Mouse (Mus musculus) lung, embryonic 15.5 days (tissue): ENCODE data around the gene Cpn2. TPM values are rescaled to one million over a fixed set of nuclear protein-coding genes. Genes with fewer than 3 reads are reported as not detected.

Experiments
- ATAC-seq: fragments of 200-750 bp; cut with Nextera tagmentation; 2 replicates; pipeline ENCODE4 v1.8.0; 2017; ENCODE audit warnings: moderate number of reproducible peaks, borderline replicate concordance; ENCODE audit not compliant: low FRiP score, low TSS enrichment; ENCODE audit errors: extremely low read depth
- H3K27ac ChIP-seq: fragments of 300-500 bp; sonication (generic); 2 replicates; pipeline ENCODE4 v1.5.1; 2015; ENCODE audit warnings: moderate library complexity, mild to moderate bottlenecking, inconsistent platforms
- H3K27me3 ChIP-seq: fragments of 300-500 bp; sonication (generic); 2 replicates; pipeline ENCODE4 v1.6.1; 2015; ENCODE audit warnings: inconsistent platforms
- H3K36me3 ChIP-seq: fragments of 300-500 bp; sonication (generic); 2 replicates; pipeline ENCODE4 v1.6.1; 2015; ENCODE audit warnings: inconsistent platforms
- H3K4me1 ChIP-seq: fragments of 300-500 bp; sonication (generic); 2 replicates; pipeline ENCODE4 v1.6.1; 2015; ENCODE audit warnings: inconsistent platforms
- H3K4me2 ChIP-seq: fragments of 300-500 bp; sonication (generic); 2 replicates; pipeline ENCODE4 v1.6.1; 2015; ENCODE audit warnings: inconsistent platforms, mild to moderate bottlenecking, moderate library complexity
- H3K4me3 ChIP-seq: fragments of 300-500 bp; sonication (generic); 2 replicates; pipeline ENCODE4 v1.5.1; 2015; ENCODE audit warnings: mild to moderate bottlenecking, inconsistent platforms
- H3K9ac ChIP-seq: fragments of 300-500 bp; sonication (generic); 2 replicates; pipeline ENCODE4 v1.6.1; 2015; ENCODE audit warnings: inconsistent platforms
- H3K9me3 ChIP-seq: fragments of 300-500 bp; sonication (generic); 2 replicates; pipeline ENCODE4 v1.6.1; 2016; ENCODE audit warnings: inconsistent platforms
- WGBS: fragments of 180-500 bp; shearing (Covaris S2); methylation state at CpG from one replicate; pipeline ENCODE4 v1.1.7; 2015; 5-methylcytosine and 5-hydroxymethylcytosine counted together
- polyA plus RNA-seq: library from polyadenylated mRNA; unstranded; fragments of >200 nt; fragmentation: Nextera tagmentation; extraction: Ambion mirVana; gene quantifications from 2 replicates; pipeline ENCODE4 v1.2.1, GENCODE M21; 2015

Cpn2 gene
- polyA plus RNA-seq, 1 experiment from 2014 or later: not detected

GRCm38 (mm10) chr16:30302686-30303085 lies 35.4 kb upstream of the Cpn2 start:
- Histone ChIP-seq H3K4me1 (0 out of 2 replicates have a peak, but pooled peaks cover 4% of the 10 kb centered on the region), H3K9ac (no peak overlapping the region), H3K27me3 (peaks cover 22% of the 10 kb centered on the region), H3K36me3 (no peaks in the 10 kb centered on the region), H3K27ac (no peak overlapping the region), H3K4me2 (no peak overlapping the region), H3K9me3 (no peaks in the 10 kb centered on the region), H3K4me3 (no peak overlapping the region)
- WGBS: 84% methylated on average over 6 of the region's 6 CpGs
- ATAC-seq: no peak

- Histone ChIP-seq H3K9me3 (no peaks in the 10 kb centered on the region), H3K4me1 (0 out of 2 replicates have a peak, but pooled peaks cover 2% of the 10 kb centered on the region), H3K4me2 (no peak overlapping the region), H3K27ac (no peak overlapping the region), H3K9ac (no peak overlapping the region), H3K4me3 (no peak overlapping the region), H3K36me3 (no peaks in the 10 kb centered on the region), H3K27me3 (0 out of 2 replicates have a peak, but pooled peaks cover 6% of the 10 kb centered on the region)
- WGBS: 61% methylated on average over 10 of the region's 10 CpGs
- no peak for ATAC-seq
These were observed 32.5 kb upstream of the Cpn2 start for GRCm38 (mm10) chr16:30299711-30300277.

- 0 out of 2 replicates have a peak, but pooled peaks cover 6% of the 10 kb centered on the region for H3K27me3 ChIP-seq
- no peak overlapping the region for H3K27ac ChIP-seq
- no peaks in the 10 kb centered on the region for H3K9me3 ChIP-seq
- WGBS: 76% methylated on average over 7 of the region's 7 CpGs
- H3K4me3 ChIP-seq: no peak overlapping the region
- ATAC-seq: no peak
- no peak overlapping the region for H3K9ac ChIP-seq
- no peaks in the 10 kb centered on the region for H3K36me3 ChIP-seq
- H3K4me2 ChIP-seq: no peak overlapping the region
- no peaks in the 10 kb centered on the region for H3K4me1 ChIP-seq
These were observed 30.2 kb upstream of the Cpn2 start for GRCm38 (mm10) chr16:30297450-30297849.

GRCm38 (mm10) chr16:30296601-30297275 lies 29.4 kb upstream of the Cpn2 start:
- no peak for ATAC-seq
- Histone ChIP-seq H3K27ac (no peak overlapping the region), H3K36me3 (no peaks in the 10 kb centered on the region), H3K4me3 (no peak overlapping the region), H3K9me3 (no peaks in the 10 kb centered on the region), H3K9ac (no peak overlapping the region), H3K4me1 (no peaks in the 10 kb centered on the region), H3K4me2 (no peak overlapping the region), H3K27me3 (0 out of 2 replicates have a peak, but pooled peaks cover 3% of the 10 kb centered on the region)
- WGBS: 77% methylated on average over 11 of the region's 11 CpGs

- Histone ChIP-seq H3K27me3 (no peaks in the 10 kb centered on the region), H3K9ac (no peak overlapping the region), H3K36me3 (no peaks in the 10 kb centered on the region), H3K9me3 (no peaks in the 10 kb centered on the region), H3K27ac (no peak overlapping the region), H3K4me3 (no peak overlapping the region), H3K4me2 (no peak overlapping the region), H3K4me1 (no peaks in the 10 kb centered on the region)
- 86% methylated on average over 7 of the region's 7 CpGs for WGBS
- ATAC-seq: no peak
These were observed 27.8 kb upstream of the Cpn2 start for GRCm38 (mm10) chr16:30295106-30295505.

- ATAC-seq: no peak
- H3K36me3 ChIP-seq: no peaks in the 10 kb centered on the region
- no peaks in the 10 kb centered on the region for H3K27me3 ChIP-seq
These were observed 23.1 kb upstream of the Cpn2 start for GRCm38 (mm10) chr16:30290436-30290835.

GRCm38 (mm10) chr16:30285701-30286100 lies 18.4 kb upstream of the Cpn2 start:
- H3K4me1 ChIP-seq: peaks cover 21% of the 10 kb centered on the region
- no peak overlapping the region for H3K9ac ChIP-seq
- 77% methylated on average over 4 of the region's 4 CpGs for WGBS
- ATAC-seq: no peak
- H3K9me3 ChIP-seq: no peaks in the 10 kb centered on the region
- peaks cover 30% of the 10 kb centered on the region for H3K27me3 ChIP-seq
- H3K36me3 ChIP-seq: no peaks in the 10 kb centered on the region
- H3K4me2 ChIP-seq: no peak overlapping the region
- H3K4me3 ChIP-seq: no peak overlapping the region
- H3K27ac ChIP-seq: no peak overlapping the region

More at GRCm38 (mm10) chr16:30290436-30290835, 23.1 kb upstream of the Cpn2 start:
- no peaks in the 10 kb centered on the region for H3K4me1 ChIP-seq
- WGBS: 48% methylated on average over 6 of the region's 6 CpGs
- no peak overlapping the region for H3K4me3 ChIP-seq
- no peak overlapping the region for H3K27ac ChIP-seq
- H3K9me3 ChIP-seq: no peaks in the 10 kb centered on the region
- H3K4me2 ChIP-seq: no peak overlapping the region
- H3K9ac ChIP-seq: no peak overlapping the region

- Histone ChIP-seq H3K36me3 (no peaks in the 10 kb centered on the region), H3K27ac (no peak overlapping the region), H3K9me3 (no peaks in the 10 kb centered on the region), H3K4me1 (peaks cover 23% of the 10 kb centered on the region), H3K27me3 (peaks cover 33% of the 10 kb centered on the region), H3K4me3 (no peak overlapping the region), H3K4me2 (peak overlapping the region; percentile 48), H3K9ac (no peak overlapping the region)
- 2% methylated on average over 15 of the region's 15 CpGs for WGBS
- ATAC-seq: peak; percentile 33; the same call in 1 of the 2 replicates
These were observed 16.5 kb upstream of the Cpn2 start for GRCm38 (mm10) chr16:30283743-30284337.

GRCm38 (mm10) chr16:30282844-30283495 lies 15.7 kb upstream of the Cpn2 start, which contains the start of gene Lrrc15:
Gene Lrrc15 (minus strand): TSS chr16:30283256.
- Histone ChIP-seq H3K4me3 (peak within 1 kb of the TSS; percentile 22), H3K27me3 (peaks cover 33% of the 10 kb centered on the region), H3K27ac (no peak within 1 kb of the TSS), H3K9me3 (no peaks in the 10 kb centered on the region), H3K36me3 (no peaks in the 10 kb centered on the region), H3K4me2 (peak within 1 kb of the TSS; percentile 54), H3K4me1 (peaks cover 23% of the 10 kb centered on the region), H3K9ac (peak within 1 kb of the TSS; percentile 25; the same call in 1 of the 2 replicates)
- ATAC-seq: no peak
- 4% methylated on average over 34 of the region's 34 CpGs for WGBS

- H3K4me2 ChIP-seq: no peak overlapping the region
- WGBS: 18% methylated on average over 4 of the region's 4 CpGs
- H3K4me3 ChIP-seq: no peak overlapping the region
- ATAC-seq: no peak
- H3K27me3 ChIP-seq: peaks cover 33% of the 10 kb centered on the region
- no peak overlapping the region for H3K27ac ChIP-seq
- H3K9me3 ChIP-seq: no peaks in the 10 kb centered on the region
- H3K36me3 ChIP-seq: no peaks in the 10 kb centered on the region
- no peak overlapping the region for H3K9ac ChIP-seq
- H3K4me1 ChIP-seq: peaks cover 27% of the 10 kb centered on the region
These were observed 13.5 kb upstream of the Cpn2 start for GRCm38 (mm10) chr16:30280676-30281297.

- H3K4me2 ChIP-seq: no peak overlapping the region
- WGBS: 83% methylated on average over 11 of the region's 11 CpGs
- peaks cover 15% of the 10 kb centered on the region for H3K27me3 ChIP-seq
- peaks cover 28% of the 10 kb centered on the region for H3K4me1 ChIP-seq
- H3K9ac ChIP-seq: no peak overlapping the region
- H3K9me3 ChIP-seq: no peaks in the 10 kb centered on the region
- H3K4me3 ChIP-seq: no peak overlapping the region
- H3K27ac ChIP-seq: no peak overlapping the region
- ATAC-seq: no peak
- H3K36me3 ChIP-seq: no peaks in the 10 kb centered on the region
These were observed 11.1 kb upstream of the Cpn2 start for GRCm38 (mm10) chr16:30278406-30278805.
